Mouse (Mus musculus): Measurements from ENCODE around the gene Sema3g. TPM values are rescaled to one million over a fixed set of nuclear protein-coding genes. Genes with fewer than 3 reads are reported as not detected.

The Sema3g gene
- total RNA-seq, 2 experiments from 2014 or later = 4.9 to 5.5 TPM

GRCm38 (mm10) chr14:31260932-31261331 lies 43.3 kb downstream of the Sema3g start:
- intact Hi-C loops (cut with DNase I) = no loop called here
- no peak for DNase-seq (ENCODE audit: low spot score in 2 of 2)

- peak in 1 of 2 experiments; percentile 81 for DNase-seq (ENCODE audit: low spot score in 2 of 2)
These were observed 50.0 kb downstream of the Sema3g start for GRCm38 (mm10) chr14:31267649-31268048.

GRCm38 (mm10) chr14:31268301-31269001 lies 50.8 kb downstream of the Sema3g start:
- DNase-seq (ENCODE audit: low spot score in 2 of 2) = peak; percentile 73 to 91
- intact Hi-C loops (cut with DNase I) = loop anchor here (5.0 kb wide), 1 partner anchor 69 kb away; the partner anchor contains the start of gene Capn7

More at GRCm38 (mm10) chr14:31267649-31268048, 50.0 kb downstream of the Sema3g start:
- intact Hi-C loops (cut with DNase I) = loop anchor here (5.0 kb wide), 1 partner anchor 70 kb away; the partner anchor contains the start of gene Capn7

DNA sequence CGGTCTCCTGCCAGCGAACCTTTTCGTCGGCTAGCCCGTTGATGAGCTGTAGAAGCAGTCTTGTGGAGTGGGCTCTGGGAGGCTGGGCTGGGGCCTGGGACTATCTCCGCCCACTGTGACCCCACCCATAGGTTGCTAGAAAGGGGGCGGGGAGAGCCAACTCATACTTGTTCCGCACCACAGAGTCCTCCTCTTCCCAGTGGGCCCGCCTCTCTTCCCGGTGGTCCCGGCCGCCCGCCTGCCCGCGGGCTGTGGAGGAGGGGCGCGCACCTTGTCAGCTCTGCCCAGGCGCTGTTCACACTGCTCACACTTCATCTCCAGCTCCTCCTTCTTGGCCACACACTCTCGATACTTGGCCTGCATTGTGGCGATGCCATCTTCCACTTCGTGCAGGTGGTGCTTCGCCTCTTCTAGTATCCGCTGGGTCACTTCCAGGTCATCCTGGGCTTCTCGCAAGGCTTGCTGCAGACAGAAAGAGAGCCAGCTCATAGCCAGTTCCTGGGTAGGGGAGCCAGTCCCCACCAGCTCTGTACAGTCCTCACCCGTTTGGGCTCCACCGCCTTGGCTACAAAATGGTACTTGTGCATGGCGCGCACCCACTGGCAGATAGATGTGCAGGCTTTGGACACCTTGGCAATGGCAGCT lies 51.9 kb downstream of the Sema3g start:
- DNase-seq (ENCODE audit: low spot score in 2 of 2) = peak; percentile 29 to 44
- intact Hi-C loops (cut with DNase I) = loop anchor here (2.0 to 5.0 kb wide), 3 partner anchors 57 to 203 kb away; partner anchors contain the start of gene Capn7

DNA sequence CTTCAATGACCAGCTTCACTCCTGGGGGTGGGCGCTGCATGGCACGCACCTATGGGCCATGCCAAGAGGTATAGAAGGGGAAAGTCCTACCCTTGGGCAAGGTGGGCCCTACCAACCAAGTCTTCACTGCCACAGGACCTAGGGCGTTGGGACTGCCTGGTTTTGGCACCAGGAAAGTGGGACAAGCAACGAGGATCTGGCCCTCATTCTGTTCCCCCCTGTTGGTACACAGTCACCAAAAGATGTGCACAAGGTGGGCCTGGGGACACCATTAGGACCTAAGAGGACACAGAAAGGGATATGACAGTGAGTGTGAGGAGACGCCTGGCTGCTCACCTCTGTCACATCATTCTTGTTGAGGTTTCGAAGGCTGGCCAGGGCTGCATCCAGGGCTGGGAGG lies 53.5 kb downstream of the Sema3g start:
- intact Hi-C loops (cut with DNase I) = loop anchor here (2.0 to 5.0 kb wide), 2 partner anchors 56 to 201 kb away; no protein-coding TSS in a partner anchor
- no peak for DNase-seq (ENCODE audit: low spot score in 2 of 2)

GRCm38 (mm10) chr14:31272164-31272563 lies 54.5 kb downstream of the Sema3g start:
- intact Hi-C loops (cut with DNase I) = loop anchor here (5.0 kb wide), 1 partner anchor 200 kb away; no protein-coding TSS in a partner anchor
- peak; percentile 79 to 80 for DNase-seq (ENCODE audit: low spot score in 2 of 2)

Other genes with a start within 250 kb of the Sema3g start
- gene Glt8d1, start 216.5 kb upstream of the Sema3g start, total RNA-seq (2021) = 10 to 100 TPM; 39.5 to 42.1 TPM
- 100 to 1,000 TPM; 165 to 185 TPM for gene Spcs1, start 216.2 kb upstream of the Sema3g start, total RNA-seq (2021)
- 10 to 100 TPM; 56.2 to 58.1 TPM for gene Pbrm1, start 198.7 kb upstream of the Sema3g start, total RNA-seq (2021)
- 10 to 100 TPM; 41.9 to 48.9 TPM for gene Gnl3, start 198.7 kb upstream of the Sema3g start, total RNA-seq (2021)
- 10 to 100 TPM; 20.4 to 28.4 TPM for gene Smim4, start 88.9 kb upstream of the Sema3g start, total RNA-seq (2021)
- gene Nt5dc2, start 86.8 kb upstream of the Sema3g start, total RNA-seq (2021) = 1 to 10 TPM; 3.3 to 4.1 TPM
- gene Stab1, start 49.2 kb upstream of the Sema3g start, total RNA-seq (2021) = 10 to 100 TPM; 19.8 to 30.3 TPM
- 10 to 100 TPM; 65.9 to 79.1 TPM for gene Tnnc1, start 9.5 kb upstream of the Sema3g start, total RNA-seq (2021)
- 100 to 1,000 TPM; 375 to 386 TPM for gene Nisch, start 914 bp upstream of the Sema3g start, total RNA-seq (2021)
- gene Phf7, start 33.5 kb downstream of the Sema3g start, total RNA-seq (2021) = 1 to 10 TPM; 3.2 to 4.2 TPM
- gene Bap1, start 33.6 kb downstream of the Sema3g start, total RNA-seq (2021) = 100 to 1,000 TPM; 138 to 146 TPM
- gene Dnah1, start 106.0 kb downstream of the Sema3g start, total RNA-seq (2021) = 1 to 10 TPM; 4.1 to 4.7 TPM
- 10 to 100 TPM; 35.6 to 37.2 TPM for gene Capn7, start 118.8 kb downstream of the Sema3g start, total RNA-seq (2021)
- 10 to 100 TPM; 56.7 to 65.8 TPM for gene Sh3bp5, start 218.2 kb downstream of the Sema3g start, total RNA-seq (2021)